Mouse (Mus musculus) G1E (cell line): ENCODE measurements around the gene Acot11. TPM values are rescaled to one million over a fixed set of nuclear protein-coding genes. Genes with fewer than 3 reads are reported as not detected.

Source experiments
- ATAC-seq: 2 replicates; pipeline ENCODE4 v1.8.0; 2016; ENCODE audit warnings: mild to moderate bottlenecking; ENCODE audit not compliant: insufficient number of reproducible peaks, poor library complexity, low FRiP score, severe bottlenecking; ENCODE audit errors: extremely low read depth
- DNase-seq: peaks from one replicate; pipeline ENCODE4 v3.0.0; 2012; ENCODE audit warnings: low spot score
- H3K27me3 ChIP-seq: 2 replicates; pipeline ENCODE4 v1.6.1; 2012; ENCODE audit warnings: mild to moderate bottlenecking, low read length, inconsistent platforms; ENCODE audit not compliant: insufficient read depth
- H3K36me3 ChIP-seq: replicated peaks from 2 replicates; pipeline ENCODE3; 2012; ENCODE audit warnings: mild to moderate bottlenecking, inconsistent platforms
- H3K4me1 ChIP-seq: 2 replicates; pipeline ENCODE4 v1.6.1; 2012; ENCODE audit warnings: low read depth, low read length, inconsistent platforms, mixed read lengths; ENCODE audit not compliant: insufficient read depth
- H3K4me3 ChIP-seq: 2 replicates; pipeline ENCODE4 v1.5.1; 2012; ENCODE audit warnings: low read depth, mild to moderate bottlenecking, inconsistent platforms, low read length, moderate library complexity, mixed read lengths
- H3K9me3 ChIP-seq: replicated peaks from 2 replicates; pipeline ENCODE4 v1.6.1; 2012; ENCODE audit warnings: inconsistent platforms
- CTCF ChIP-seq: IDR thresholded peaks from 2 replicates; pipeline ENCODE4 v1.5.1; 2012; ENCODE audit warnings: low read depth, low read length, inconsistent platforms, mixed read lengths
- GATA1 ChIP-seq: IDR thresholded peaks from 2 replicates; pipeline ENCODE4 v1.6.1; 2012; ENCODE audit warnings: borderline replicate concordance, low read length, inconsistent platforms, mixed read lengths
- GATA2 ChIP-seq: IDR thresholded peaks from 2 replicates; pipeline ENCODE4 v1.6.1; 2012; ENCODE audit warnings: low read depth, low read length, inconsistent platforms, borderline replicate concordance
- POLR2AphosphoS5 ChIP-seq: IDR thresholded peaks from 2 replicates; pipeline ENCODE4 v1.6.1; 2012; ENCODE audit warnings: low read depth, low read length, inconsistent platforms; ENCODE audit not compliant: insufficient replicate concordance
- TAL1 ChIP-seq: conservative IDR thresholded peaks from 2 replicates; pipeline ENCODE4 v1.6.1; 2012; ENCODE audit warnings: low read depth, low read length, inconsistent platforms, mixed read lengths
- polyA plus RNA-seq: library from polyadenylated mRNA; stranded (reverse); fragments of >175 nt; gene quantifications from 2 replicates; pipeline ENCODE4 v1.2.3, GENCODE M21; 2012
- total RNA-seq, 2 experiments: library from RNA; stranded (forward) in 1 of 2; stranded (reverse) in 1 of 2; fragments of 200-1000 nt in 1 of 2; fragments of >200 nt in 1 of 2; fragmentation: Nextera tagmentation in 1 of 2; gene quantifications; 2 replicates each; pipeline ENCODE4 v1.2.3; 2014 to 2017

Acot11 gene
- total and polyA plus RNA-seq, 3 experiments, result 0.02 to 0.11 TPM; not detected in 1

DNA sequence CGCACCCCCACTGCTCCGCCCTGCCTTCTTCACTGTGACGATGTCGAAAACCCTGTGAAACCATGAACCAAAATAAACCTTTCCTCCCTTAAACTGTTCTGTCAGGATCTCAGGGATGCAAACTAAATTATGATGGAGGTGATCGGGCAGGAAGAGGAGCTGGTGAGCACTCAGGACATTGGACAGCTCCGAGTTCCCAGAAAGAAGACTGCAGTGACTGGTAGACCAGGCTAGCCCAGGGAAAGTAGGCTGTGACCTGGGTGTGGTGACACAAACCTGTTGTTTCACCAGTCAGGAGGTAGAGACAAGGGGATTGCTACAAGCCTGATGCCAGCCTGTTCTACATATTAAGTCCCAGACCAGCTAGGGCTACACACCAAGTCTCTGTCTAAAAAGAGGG lies 91.2 kb downstream of the Acot11 start:
- no peaks in the 10 kb centered on the region for H3K36me3 ChIP-seq
- ATAC-seq, result no peak
- peaks cover 23% of the 10 kb centered on the region for H3K27me3 ChIP-seq
- no peaks in the 10 kb centered on the region for H3K9me3 ChIP-seq
- DNase-seq, result no peak
- H3K4me3 ChIP-seq, result no peak overlapping the region
- H3K4me1 ChIP-seq, result no peaks in the 10 kb centered on the region
- no peak for TF ChIP-seq GATA2
- no peak for TF ChIP-seq POLR2AphosphoS5
- TF ChIP-seq CTCF, result no peak
- TF ChIP-seq GATA1, result no peak
- TF ChIP-seq TAL1, result no peak

DNA sequence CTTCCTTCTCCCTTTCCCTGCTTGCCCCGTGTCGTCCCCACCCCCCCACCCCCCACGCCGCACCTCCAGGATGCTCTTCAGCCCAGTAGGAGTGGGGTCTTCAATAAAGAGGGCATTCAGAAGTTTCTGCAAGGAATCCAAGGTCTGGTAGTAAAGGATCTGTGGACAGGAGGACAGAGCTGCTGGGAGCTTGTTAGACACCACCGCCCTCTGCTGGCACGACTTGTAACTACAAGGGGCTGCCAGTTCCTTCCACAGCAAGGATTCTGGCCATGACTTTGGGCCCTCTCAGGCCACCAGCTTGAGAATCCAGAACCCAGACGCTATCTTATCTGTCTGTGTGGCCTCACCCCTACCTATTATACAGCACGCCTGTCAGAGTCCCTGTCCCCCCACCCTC lies 96.4 kb downstream of the Acot11 start:
- no peaks in the 10 kb centered on the region for H3K36me3 ChIP-seq
- H3K27me3 ChIP-seq, result peaks cover 54% of the 10 kb centered on the region
- peak; percentile 95 for TF ChIP-seq CTCF
- no peak for TF ChIP-seq TAL1
- ATAC-seq (no peak), DNase-seq (peak; percentile 66)
- H3K9me3 ChIP-seq, result no peaks in the 10 kb centered on the region
- H3K4me1 ChIP-seq, result peaks cover 2% of the 10 kb centered on the region; the same call in 1 of the 2 replicates
- H3K4me3 ChIP-seq, result no peak overlapping the region

DNA sequence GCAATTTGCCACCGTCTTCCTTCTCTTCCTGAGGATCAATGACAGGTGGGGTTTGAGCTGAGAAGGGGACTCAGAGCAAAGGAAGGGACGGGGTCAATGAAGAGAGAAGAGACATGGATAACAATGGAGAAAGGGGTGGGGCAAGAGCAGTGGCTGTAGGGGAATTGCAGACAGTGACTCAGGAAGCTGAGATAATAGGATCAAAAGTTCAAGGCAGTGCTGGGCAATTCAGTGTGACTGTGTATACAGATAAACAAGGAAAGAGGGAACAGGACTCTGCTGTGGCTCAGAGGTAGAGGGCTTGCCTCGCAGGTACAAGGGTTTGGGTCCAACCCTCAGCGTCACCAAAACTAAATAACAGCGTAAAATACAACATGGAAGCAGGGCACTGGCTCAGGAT lies 96.8 kb downstream of the Acot11 start:
- no peak for TF ChIP-seq GATA2
- TF ChIP-seq CTCF, result no peak
- TF ChIP-seq GATA1, result no peak
- no peak for TF ChIP-seq TAL1
- no peak for TF ChIP-seq POLR2AphosphoS5
- Histone ChIP-seq H3K9me3 (no peaks in the 10 kb centered on the region), H3K4me3 (no peak overlapping the region), H3K36me3 (no peaks in the 10 kb centered on the region), H3K27me3 (peaks cover 55% of the 10 kb centered on the region), H3K4me1 (peaks cover 2% of the 10 kb centered on the region; the same call in 1 of the 2 replicates)
- ATAC-seq (no peak), DNase-seq (no peak)

DNA sequence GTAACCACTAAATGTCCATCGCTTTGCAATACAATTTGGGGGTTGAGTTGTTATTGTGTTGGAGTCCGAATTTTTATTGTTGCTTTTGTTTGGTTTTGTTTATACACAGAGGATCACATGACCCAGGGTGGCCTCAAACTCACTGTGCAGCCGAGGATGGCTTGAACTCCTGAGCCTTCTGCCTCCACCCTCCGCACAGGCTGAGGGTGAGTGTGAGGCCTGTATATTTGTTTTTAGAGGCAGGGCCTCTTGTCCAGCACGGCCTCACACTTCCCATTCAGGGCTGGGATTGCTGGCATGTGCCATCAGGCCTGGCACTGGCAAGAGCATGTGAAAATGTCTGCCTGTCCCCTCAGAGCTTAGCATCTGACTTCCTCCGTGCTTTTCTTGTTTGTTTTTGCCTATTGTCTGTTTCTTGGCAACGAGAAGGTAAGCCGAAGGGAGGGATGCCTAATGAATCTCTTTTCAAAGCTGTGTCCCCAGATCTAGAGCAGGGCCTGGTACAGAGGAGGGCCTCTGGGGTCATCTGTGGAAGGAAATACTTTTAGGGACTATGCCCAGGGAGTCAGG lies 99.6 kb downstream of the Acot11 start:
- peaks cover 52% of the 10 kb centered on the region for H3K27me3 ChIP-seq
- no peak for ATAC-seq

DNA sequence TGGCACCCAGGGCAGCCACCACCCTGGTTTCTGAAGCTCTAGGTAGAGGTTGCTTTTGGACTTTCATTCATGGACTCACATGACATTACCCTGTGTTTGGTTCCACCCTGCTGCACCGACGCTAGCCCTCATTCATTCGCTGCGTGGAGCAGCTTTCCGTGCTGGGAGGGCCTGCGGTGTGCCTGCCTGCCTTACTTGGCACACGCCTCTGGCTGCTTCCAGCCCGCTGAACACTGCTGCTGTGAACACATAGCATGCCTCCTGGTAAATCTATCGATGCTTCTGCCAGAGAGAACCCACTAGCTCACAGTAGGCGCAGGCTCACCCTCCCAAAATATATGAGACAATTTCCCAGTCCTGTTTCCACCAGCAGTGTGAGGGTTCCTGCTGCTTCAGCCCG lies 100.4 kb downstream of the Acot11 start:
- Histone ChIP-seq H3K4me3 (no peak overlapping the region), H3K36me3 (no peaks in the 10 kb centered on the region), H3K27me3 (peaks cover 53% of the 10 kb centered on the region), H3K9me3 (no peaks in the 10 kb centered on the region), H3K4me1 (peaks cover 2% of the 10 kb centered on the region; the same call in 1 of the 2 replicates)
- no peak for TF ChIP-seq GATA2
- TF ChIP-seq POLR2AphosphoS5, result no peak
- no peak for TF ChIP-seq GATA1
- no peak for TF ChIP-seq TAL1
- no peak for TF ChIP-seq CTCF
- ATAC-seq (no peak), DNase-seq (no peak)

More for the DNA sequence above, 99.6 kb downstream of the Acot11 start:
- no peak for TF ChIP-seq CTCF
- TF ChIP-seq POLR2AphosphoS5, result no peak
- TF ChIP-seq TAL1, result no peak
- no peak for TF ChIP-seq GATA2
- no peak for TF ChIP-seq GATA1
- no peaks in the 10 kb centered on the region for H3K36me3 ChIP-seq
- DNase-seq, result no peak
- peaks cover 2% of the 10 kb centered on the region; the same call in 1 of the 2 replicates for H3K4me1 ChIP-seq
- H3K4me3 ChIP-seq, result no peak overlapping the region
- no peaks in the 10 kb centered on the region for H3K9me3 ChIP-seq

DNA sequence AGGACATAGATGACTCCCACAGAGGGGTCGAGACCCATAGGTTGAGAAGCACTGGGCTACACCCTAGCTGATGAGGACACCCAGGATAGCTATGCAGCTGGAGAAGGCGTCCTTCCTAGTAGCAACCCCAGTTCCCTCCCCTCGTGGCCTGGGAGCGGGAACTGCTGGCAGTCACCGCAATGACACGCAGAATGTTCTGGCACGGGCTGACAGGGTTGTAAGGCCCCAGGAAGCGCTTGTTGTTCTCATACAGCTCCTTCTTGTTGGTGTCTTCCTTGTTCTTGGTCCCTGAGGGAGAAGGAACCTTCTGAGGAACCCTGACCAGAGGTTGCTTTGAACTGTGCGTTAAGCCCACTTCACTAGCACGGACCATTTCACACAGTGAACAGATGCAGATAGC lies 100.8 kb downstream of the Acot11 start:
- Histone ChIP-seq H3K4me1 (peaks cover 2% of the 10 kb centered on the region; the same call in 1 of the 2 replicates), H3K27me3 (peaks cover 51% of the 10 kb centered on the region)
- ATAC-seq, result no peak

DNA sequence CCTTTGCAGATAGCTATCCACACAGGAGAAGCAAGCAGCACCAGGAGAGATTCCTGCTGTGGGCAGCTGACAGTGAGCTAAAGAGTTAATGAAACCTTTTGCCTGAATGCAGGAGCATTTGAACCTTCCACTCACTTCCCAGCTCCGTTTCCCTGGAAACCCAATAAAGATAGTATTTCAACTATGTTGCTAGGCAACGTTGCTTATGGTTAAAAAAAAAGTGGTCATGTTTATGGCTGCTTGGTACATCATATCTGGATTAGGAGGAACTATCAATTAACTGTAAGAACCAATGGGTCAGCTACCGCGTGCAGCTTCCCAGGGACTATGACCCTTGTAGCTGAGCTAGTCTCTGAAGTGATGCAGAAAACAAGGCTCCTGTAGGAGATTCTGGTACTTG lies 104.0 kb downstream of the Acot11 start:
- Histone ChIP-seq H3K36me3 (no peaks in the 10 kb centered on the region), H3K4me3 (no peak overlapping the region), H3K27me3 (peaks cover 52% of the 10 kb centered on the region), H3K9me3 (no peaks in the 10 kb centered on the region), H3K4me1 (no peaks in the 10 kb centered on the region)
- no peak for DNase-seq
- no peak for ATAC-seq
- TF ChIP-seq POLR2AphosphoS5, result no peak

More for the DNA sequence above, 100.8 kb downstream of the Acot11 start:
- DNase-seq, result no peak
- TF ChIP-seq CTCF (no peak), POLR2AphosphoS5 (no peak), TAL1 (no peak), GATA2 (no peak), GATA1 (no peak)
- no peaks in the 10 kb centered on the region for H3K36me3 ChIP-seq
- H3K9me3 ChIP-seq, result no peaks in the 10 kb centered on the region
- H3K4me3 ChIP-seq, result no peak overlapping the region
